Mouse (Mus musculus): ENCODE data around the gene Gm28374.
A peak's percentile ranks its signal among the peaks of the same experiment; 100 is the strongest.

- TF ChIP-seq CTCF (IDR thresholded peaks at IDR 0.05; ENCODE audit: borderline replicate concordance, insufficient read depth, low read length) (no peak), POLR2A (IDR thresholded peaks at IDR 0.05; ENCODE audit: low read depth, low read length) (peak; percentile 62; the same call in 1 of the 2 replicates)
These were observed 36.7 kb upstream of the Gm28374 start for GRCm38 (mm10) chr19:6118677-6119185.
